Mouse (Mus musculus): ENCODE measurements around the gene Gm13043.

DNA sequence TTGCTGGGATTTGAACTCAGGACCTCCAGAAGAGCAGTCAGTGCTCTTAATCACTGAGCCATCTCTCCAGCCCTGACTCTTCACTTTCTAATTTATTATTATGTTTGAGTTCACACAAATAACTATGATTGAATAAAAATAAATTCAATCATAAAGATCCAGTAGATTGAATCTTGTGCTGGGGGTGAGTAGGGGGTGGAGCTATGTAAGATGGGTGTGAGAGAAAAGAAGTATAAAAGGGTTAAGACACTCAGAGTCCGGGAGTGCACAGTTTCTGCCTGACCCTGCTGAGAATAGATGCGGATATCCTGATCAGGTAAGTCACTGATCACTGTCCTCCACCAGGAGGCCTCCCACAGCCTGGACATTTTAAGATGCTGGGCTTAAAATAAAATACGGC lies at the start of gene Gm13043:
- TF ChIP-seq CTCF (IDR thresholded peaks at IDR 0.05; ENCODE audit: extremely low read depth, insufficient read length, insufficient replicate concordance, low read depth, low read length) (no peak), POLR2A (IDR thresholded peaks at IDR 0.05; ENCODE audit: low read depth, low read length) (no peak)

Data from small intestine, adult 2 months (tissue).